Mouse (Mus musculus) lung, adult 2 months (tissue): Measurements from ENCODE around the gene Cep112.

Source experiments
- CTCF ChIP-seq: fragments of 200-500 bp; IDR thresholded peaks from 2 replicates; pipeline ENCODE4 v1.5.1; 2011; ENCODE audit warnings: mild to moderate bottlenecking, low read length, control low read depth; ENCODE audit not compliant: insufficient read depth
- POLR2A ChIP-seq: fragments of 200-500 bp; IDR thresholded peaks from 2 replicates; pipeline ENCODE4 v1.6.1; 2011; ENCODE audit warnings: low read depth, mild to moderate bottlenecking, control low read depth, low read length, borderline replicate concordance; ENCODE audit errors: extremely low read depth

DNA sequence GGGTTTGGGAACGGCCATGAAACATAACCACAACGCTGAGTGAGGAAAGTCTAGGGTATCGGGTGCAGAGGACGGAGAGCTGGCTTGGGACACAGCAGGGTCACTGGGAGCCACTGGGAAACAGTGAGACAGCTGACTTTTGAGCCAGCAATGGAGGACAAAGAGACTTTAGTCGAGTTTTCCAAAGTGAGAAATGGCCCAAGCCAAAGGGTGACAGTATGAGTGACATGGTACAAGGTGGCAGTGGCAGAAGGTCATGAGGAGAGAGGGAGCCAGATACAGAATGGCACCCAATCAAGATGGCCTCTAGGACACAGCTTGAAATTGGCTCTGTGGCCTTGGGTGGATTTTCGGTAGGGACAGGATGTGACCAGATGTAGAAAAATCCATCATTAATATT is 433.9 kb downstream of the Cep112 start:
- no peak for TF ChIP-seq CTCF
- TF ChIP-seq POLR2A = no peak
